Mouse (Mus musculus) midbrain, embryonic 14.5 days (tissue): ENCODE measurements around the gene St13. TPM values are rescaled to one million over a fixed set of nuclear protein-coding genes. Genes with fewer than 3 reads are reported as not detected.

Source experiments
- ATAC-seq: fragments of 200-750 bp; cut with Nextera tagmentation; 2 replicates; pipeline ENCODE4 v1.8.0; 2017; ENCODE audit warnings: moderate number of reproducible peaks, moderate library complexity; ENCODE audit not compliant: low FRiP score, low TSS enrichment
- DNase-seq: peaks from one replicate; pipeline ENCODE4 v3.0.0-alpha.2; 2015
- H3K27ac ChIP-seq: fragments of 300-500 bp; sonication (generic); replicated peaks from 2 replicates; pipeline ENCODE4 v1.5.1; 2014; ENCODE audit warnings: mild to moderate bottlenecking, low read depth, low read length, moderate library complexity
- H3K27me3 ChIP-seq: fragments of 300-500 bp; sonication (generic); 2 replicates; pipeline ENCODE4 v1.6.1; 2014; ENCODE audit warnings: low read length, control low read depth, mixed read lengths; ENCODE audit not compliant: control insufficient read depth, insufficient read depth
- H3K36me3 ChIP-seq: fragments of 300-500 bp; sonication (generic); 2 replicates; pipeline ENCODE4 v1.6.1; 2014; ENCODE audit warnings: low read length, control low read depth; ENCODE audit not compliant: control insufficient read depth, insufficient read depth
- H3K4me1 ChIP-seq: fragments of 300-500 bp; sonication (generic); 2 replicates; pipeline ENCODE4 v1.6.1; 2014; ENCODE audit warnings: mild to moderate bottlenecking, antibody characterized with exemption, low read length, control low read depth; ENCODE audit not compliant: control insufficient read depth, insufficient read depth
- H3K4me2 ChIP-seq: fragments of 300-500 bp; sonication (generic); 2 replicates; pipeline ENCODE4 v1.6.1; 2014; ENCODE audit warnings: mild to moderate bottlenecking, low read length, moderate library complexity
- H3K4me3 ChIP-seq: fragments of 300-500 bp; sonication (generic); replicated peaks from 2 replicates; pipeline ENCODE4 v1.5.1; 2014; ENCODE audit warnings: low read depth, low read length
- H3K9ac ChIP-seq: fragments of 300-500 bp; sonication (generic); replicated peaks from 2 replicates; pipeline ENCODE4 v1.6.1; 2014; ENCODE audit warnings: mild to moderate bottlenecking, low read length, moderate library complexity
- H3K9me3 ChIP-seq: fragments of 300-500 bp; sonication (generic); 2 replicates; pipeline ENCODE4 v1.6.1; 2016; ENCODE audit warnings: low read length, control low read depth, mixed read lengths; ENCODE audit not compliant: control insufficient read depth
- WGBS: fragments of 180-500 bp; shearing (Covaris S2); extraction: QIAGEN DNeasy Blood & Tissue Kit; methylation state at CpG from one replicate; pipeline ENCODE4 v1.1.7; 2014; 5-methylcytosine and 5-hydroxymethylcytosine counted together
- polyA plus RNA-seq: library from polyadenylated mRNA; unstranded; fragments of >200 nt; fragmentation: Nextera tagmentation; extraction: Ambion mirVana; gene quantifications from 2 replicates; pipeline ENCODE4 v1.2.1, GENCODE M21; 2014

The St13 gene
- polyA plus RNA-seq, 1 experiment from 2014 or later, result 179 TPM

GRCm38 (mm10) chr15:81324979-81325378 lies 74.9 kb downstream of the St13 start:
- H3K4me2 ChIP-seq, result no peak overlapping the region
- H3K9ac ChIP-seq, result no peak overlapping the region
- H3K9me3 ChIP-seq, result no peaks in the 10 kb centered on the region
- H3K27me3 ChIP-seq, result no peaks in the 10 kb centered on the region
- no peak overlapping the region for H3K27ac ChIP-seq
- H3K36me3 ChIP-seq, result peaks cover 72% of the 10 kb centered on the region
- no peak overlapping the region for H3K4me3 ChIP-seq
- no peak for DNase-seq
- H3K4me1 ChIP-seq, result no peaks in the 10 kb centered on the region
- no peak for ATAC-seq
- WGBS, result 88% methylated on average over 4 of the region's 4 CpGs

DNA sequence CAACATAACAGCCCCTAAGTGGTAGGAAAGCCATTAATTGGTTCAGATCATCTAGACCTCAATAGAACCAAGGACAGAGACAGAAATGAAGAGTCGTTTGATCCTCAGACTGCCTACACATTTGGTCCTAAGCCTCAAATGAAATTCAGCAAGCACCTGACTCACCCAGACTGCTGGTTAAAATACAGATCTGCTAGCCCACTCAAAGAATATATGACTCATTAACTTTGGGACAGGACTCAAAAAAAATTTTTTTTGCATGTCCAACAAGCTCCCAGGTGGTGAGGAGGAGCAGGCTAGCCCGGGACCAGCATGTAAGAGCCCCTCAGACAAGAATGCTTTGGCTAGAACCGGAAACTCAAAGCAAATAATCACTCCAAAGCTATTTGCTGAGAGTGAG lies 79.7 kb downstream of the St13 start:
- no peak overlapping the region for H3K4me3 ChIP-seq
- no peaks in the 10 kb centered on the region for H3K4me1 ChIP-seq
- DNase-seq (no peak), ATAC-seq (no peak)
- H3K9me3 ChIP-seq, result no peaks in the 10 kb centered on the region
- 93% methylated on average over 3 of the region's 3 CpGs for WGBS
- H3K9ac ChIP-seq, result no peak overlapping the region
- peaks cover 69% of the 10 kb centered on the region for H3K36me3 ChIP-seq
- H3K4me2 ChIP-seq, result no peak overlapping the region
- no peak overlapping the region for H3K27ac ChIP-seq
- no peaks in the 10 kb centered on the region for H3K27me3 ChIP-seq

GRCm38 (mm10) chr15:81319462-81319861 lies 80.4 kb downstream of the St13 start:
- H3K9ac ChIP-seq, result no peak overlapping the region

GRCm38 (mm10) chr15:81313928-81314327 lies 85.9 kb downstream of the St13 start:
- ATAC-seq, result no peak
- Histone ChIP-seq H3K4me1 (no peaks in the 10 kb centered on the region), H3K4me3 (no peak overlapping the region), H3K27ac (no peak overlapping the region), H3K4me2 (no peak overlapping the region), H3K27me3 (no peaks in the 10 kb centered on the region), H3K9ac (no peak overlapping the region), H3K36me3 (peaks cover 26% of the 10 kb centered on the region), H3K9me3 (no peaks in the 10 kb centered on the region)
- 93% methylated on average over 3 of the region's 3 CpGs for WGBS
- DNase-seq, result no peak

More at GRCm38 (mm10) chr15:81319462-81319861, 80.4 kb downstream of the St13 start:
- 93% methylated on average over 9 of the region's 9 CpGs for WGBS
- Histone ChIP-seq H3K4me2 (no peak overlapping the region), H3K27ac (no peak overlapping the region), H3K27me3 (no peaks in the 10 kb centered on the region), H3K9me3 (no peaks in the 10 kb centered on the region), H3K4me1 (no peaks in the 10 kb centered on the region), H3K4me3 (no peak overlapping the region), H3K36me3 (peaks cover 69% of the 10 kb centered on the region)
- no peak for ATAC-seq
- DNase-seq, result no peak

Other genes with a start within 250 kb of the St13 start
- 25.4 and 34.0 TPM in 2 replicates for gene Mrtfa, start 209.3 kb downstream of the St13 start, polyA plus RNA-seq
- 3.2 and 4.9 TPM in 2 replicates for gene Mchr1, start 164.6 kb downstream of the St13 start, polyA plus RNA-seq
- 151 and 153 TPM in 2 replicates for gene Slc25a17, start 39.3 kb downstream of the St13 start, polyA plus RNA-seq
- 3.9 and 6.6 TPM in 2 replicates for gene Xpnpep3, start 61 bp upstream of the St13 start, polyA plus RNA-seq
- gene Dnajb7, start 8.2 kb upstream of the St13 start, polyA plus RNA-seq, result 0.47 and 1.1 TPM in 2 replicates
- gene Rbx1, start 66.2 kb upstream of the St13 start, polyA plus RNA-seq, result 500 and 547 TPM in 2 replicates
- 22.3 and 28.5 TPM in 2 replicates for gene Ep300, start 185.3 kb upstream of the St13 start, polyA plus RNA-seq